Mouse (Mus musculus) layer of hippocampus, adult 2 months (tissue): ENCODE data around the gene Alox15. TPM values are rescaled to one million over a fixed set of nuclear protein-coding genes. Genes with fewer than 3 reads are reported as not detected.

Experiments
- DNase-seq, 2 experiments: peaks; one replicate each; pipeline ENCODE4 v3.0.0; 2022; ENCODE audit warnings: low spot score in 2 of 2
- H3K27ac ChIP-seq: fragments of 200-600 bp; 2 replicates; pipeline ENCODE4 v1.8.1; 2022
- H3K4me3 ChIP-seq: fragments of 200-600 bp; 2 replicates; pipeline ENCODE4 v1.8.1; 2022; ENCODE audit warnings: mild to moderate bottlenecking
- CTCF ChIP-seq: fragments of 200-600 bp; conservative IDR thresholded peaks from 2 replicates; pipeline ENCODE4 v1.8.1; 2022; ENCODE audit warnings: antibody characterized with exemption, mild to moderate bottlenecking, moderate library complexity
- total RNA-seq, 2 experiments: library from RNA; stranded (reverse); gene quantifications; 2 replicates each; pipeline ENCODE4 v1.2.3; 2021

The Alox15 gene
- total RNA-seq, 2 experiments from 2014 or later, result 0.26 TPM; not detected in 1

DNA sequence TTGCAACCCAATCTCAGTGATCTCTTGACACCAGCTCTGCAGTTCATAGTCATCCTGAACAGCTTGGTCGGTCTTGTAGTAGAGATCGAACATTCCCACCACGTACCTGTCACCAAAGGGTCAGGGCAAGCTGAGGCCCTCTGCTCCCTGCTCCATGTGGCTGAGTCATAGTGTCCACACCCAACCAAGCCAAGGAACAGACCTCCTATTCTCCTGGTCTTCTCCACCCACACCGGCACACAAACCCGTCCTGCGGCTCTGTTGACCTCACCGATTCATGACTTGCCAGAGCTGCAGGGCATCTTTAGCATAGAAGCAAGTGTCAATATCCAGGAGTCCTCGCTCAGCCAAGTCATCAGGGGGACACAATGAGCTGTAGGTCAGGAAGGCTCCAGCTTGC is 6.3 kb downstream of the Alox15 start:
- DNase-seq, result no peak
- no peak overlapping the region for H3K4me3 ChIP-seq
- H3K27ac ChIP-seq, result no peak overlapping the region
- TF ChIP-seq CTCF, result no peak

- no peak for TF ChIP-seq CTCF
- no peak overlapping the region for H3K27ac ChIP-seq
- no peak overlapping the region for H3K4me3 ChIP-seq
- DNase-seq, result no peak
Measured at GRCm38 (mm10) chr11:70345061-70345460, 6.8 kb downstream of the Alox15 start.

DNA sequence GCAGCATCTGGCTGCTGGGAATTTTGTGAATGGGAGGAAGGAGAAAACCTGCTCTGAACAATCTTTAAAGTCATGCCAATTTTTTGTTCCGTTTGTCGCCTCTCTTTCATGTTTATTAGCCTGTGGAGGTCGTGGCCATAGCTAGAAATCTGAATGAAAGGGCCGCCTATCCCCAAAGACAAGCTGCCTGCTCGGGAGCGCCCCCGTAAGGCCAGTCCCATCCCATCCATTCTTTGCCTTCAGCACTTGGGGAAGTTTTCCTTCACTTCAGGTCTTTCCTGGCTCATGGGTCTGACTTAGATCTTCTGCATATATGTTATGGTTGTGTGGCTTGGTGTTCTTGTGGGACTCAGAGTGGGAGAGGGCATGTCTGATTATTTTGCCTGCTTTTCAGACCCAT is 12.3 kb downstream of the Alox15 start:
- Histone ChIP-seq H3K27ac (no peak overlapping the region), H3K4me3 (no peak overlapping the region)
- peak; percentile 31 for TF ChIP-seq CTCF
- DNase-seq, result no peak

DNA sequence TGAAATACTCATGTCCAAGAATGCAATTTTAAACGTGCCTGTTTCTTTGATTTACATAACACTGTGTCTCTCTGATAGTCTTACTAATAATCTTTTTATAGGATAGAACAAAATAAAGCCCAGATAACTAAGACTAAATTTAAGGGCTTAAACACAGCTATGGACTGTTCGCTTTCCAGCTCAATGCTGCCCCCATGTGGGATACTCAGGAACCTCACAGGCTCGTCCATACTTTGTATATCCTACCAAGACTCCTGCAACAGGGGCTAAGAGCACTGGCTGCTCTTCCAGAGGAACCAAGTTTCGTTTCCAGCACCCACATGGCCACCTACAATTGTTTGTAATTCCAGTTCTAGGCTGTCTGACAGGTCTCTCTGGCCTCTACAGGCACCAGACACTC is 17.4 kb downstream of the Alox15 start:
- TF ChIP-seq CTCF, result peak; percentile 85
- Histone ChIP-seq H3K4me3 (no peak overlapping the region), H3K27ac (no peak overlapping the region)
- peak; percentile 10 to 70 for DNase-seq

- no peak overlapping the region for H3K27ac ChIP-seq
- no peak for TF ChIP-seq CTCF
Measured at GRCm38 (mm10) chr11:70324726-70325125, 27.1 kb downstream of the Alox15 start.

DNA sequence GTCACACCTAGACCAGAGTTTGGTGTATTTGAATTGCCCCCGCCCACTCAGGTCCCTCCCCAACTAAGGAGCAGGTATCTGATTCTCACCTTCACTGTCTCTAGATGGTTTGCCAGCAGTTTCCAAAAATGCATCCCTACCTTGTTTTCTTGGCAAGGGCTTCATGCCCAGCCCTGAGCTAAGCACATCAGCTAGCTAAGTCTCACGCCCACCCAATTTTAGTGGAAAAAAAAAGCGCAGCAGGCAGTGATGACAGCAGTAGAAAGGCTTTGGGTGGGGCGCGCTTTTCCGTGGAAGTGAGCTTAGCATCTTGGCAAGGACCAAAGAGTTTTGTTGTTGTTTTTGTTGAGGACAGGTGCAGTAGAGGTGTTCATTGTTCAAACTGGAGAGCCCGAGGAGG is 29.3 kb downstream of the Alox15 start, which contains the start of gene Alox12e:
Gene Alox12e, minus strand, starts transcription at position 101 of the 400 bp plus-strand sequence.
- H3K4me3 ChIP-seq, result no peak within 1 kb of the TSS
- TF ChIP-seq CTCF, result no peak
- H3K27ac ChIP-seq, result no peak within 1 kb of the TSS
- no peak for DNase-seq

More at GRCm38 (mm10) chr11:70324726-70325125, 27.1 kb downstream of the Alox15 start:
- no peak overlapping the region for H3K4me3 ChIP-seq
- DNase-seq, result no peak

GRCm38 (mm10) chr11:70321664-70322063 is 30.2 kb downstream of the Alox15 start:
- TF ChIP-seq CTCF, result peak; percentile 83
- DNase-seq, result peak in 1 of 2 experiments; percentile 33
- Histone ChIP-seq H3K27ac (no peak overlapping the region), H3K4me3 (no peak overlapping the region)

GRCm38 (mm10) chr11:70319614-70320013 is 32.2 kb downstream of the Alox15 start:
- DNase-seq, result no peak
- H3K4me3 ChIP-seq, result no peak overlapping the region
- no peak overlapping the region for H3K27ac ChIP-seq
- TF ChIP-seq CTCF, result no peak

GRCm38 (mm10) chr11:70313833-70314232 is 38.0 kb downstream of the Alox15 start:
- DNase-seq, result no peak
- no peak overlapping the region for H3K27ac ChIP-seq
- peak; percentile 81 for TF ChIP-seq CTCF
- H3K4me3 ChIP-seq, result no peak overlapping the region

- Histone ChIP-seq H3K4me3 (no peak overlapping the region), H3K27ac (no peak overlapping the region)
- peak; percentile 85 for TF ChIP-seq CTCF
- DNase-seq, result peak; percentile 20 to 58
Measured at GRCm38 (mm10) chr11:70309341-70309740, 42.5 kb downstream of the Alox15 start.

GRCm38 (mm10) chr11:70308296-70308695 is 43.5 kb downstream of the Alox15 start:
- Histone ChIP-seq H3K27ac (no peak overlapping the region), H3K4me3 (no peak overlapping the region)
- TF ChIP-seq CTCF, result peak; percentile 54
- DNase-seq, result no peak

DNA sequence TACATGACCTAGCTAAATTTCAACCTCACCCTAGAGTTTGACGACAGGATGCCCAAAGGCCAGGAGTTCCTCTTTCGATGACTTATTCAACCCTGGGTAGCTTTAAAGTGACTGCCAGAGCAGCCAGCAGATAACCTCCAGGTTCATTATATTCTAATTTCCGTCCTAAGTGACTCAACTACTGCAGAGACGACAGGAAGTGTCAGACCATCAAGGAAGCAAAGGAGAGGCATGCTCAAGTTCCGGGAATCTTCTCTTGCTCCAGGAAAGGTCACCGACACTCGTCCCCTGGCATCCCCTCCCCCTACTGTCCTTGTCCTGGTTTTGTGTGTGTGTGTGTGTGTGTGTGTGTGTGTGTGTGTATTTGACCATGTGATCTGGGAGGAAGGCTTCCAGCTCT is 45.7 kb downstream of the Alox15 start:
- no peak for DNase-seq
- TF ChIP-seq CTCF, result no peak
- H3K27ac ChIP-seq, result no peak overlapping the region
- H3K4me3 ChIP-seq, result no peak overlapping the region

DNA sequence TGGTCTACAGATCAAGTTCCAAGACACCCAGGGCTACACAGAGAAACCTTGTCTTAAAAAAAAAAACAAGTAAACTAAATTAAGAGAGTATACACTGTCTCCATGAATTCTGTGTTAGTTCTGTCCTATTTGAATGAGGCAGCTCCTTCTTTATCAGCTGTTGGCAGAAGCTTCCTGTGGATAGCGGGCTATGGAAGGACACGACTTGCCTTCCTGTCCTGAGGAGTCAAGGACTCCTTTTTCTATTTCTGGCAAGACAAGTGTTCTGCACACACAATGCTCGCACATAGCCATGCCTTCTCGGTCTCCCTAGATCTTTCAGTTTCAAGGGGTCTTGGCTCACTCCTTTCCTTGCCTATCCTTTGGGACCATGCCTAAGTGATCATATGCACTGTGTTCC is 49.5 kb downstream of the Alox15 start:
- no peak for DNase-seq
- no peak for TF ChIP-seq CTCF
- Histone ChIP-seq H3K27ac (no peak overlapping the region), H3K4me3 (no peak overlapping the region)

DNA sequence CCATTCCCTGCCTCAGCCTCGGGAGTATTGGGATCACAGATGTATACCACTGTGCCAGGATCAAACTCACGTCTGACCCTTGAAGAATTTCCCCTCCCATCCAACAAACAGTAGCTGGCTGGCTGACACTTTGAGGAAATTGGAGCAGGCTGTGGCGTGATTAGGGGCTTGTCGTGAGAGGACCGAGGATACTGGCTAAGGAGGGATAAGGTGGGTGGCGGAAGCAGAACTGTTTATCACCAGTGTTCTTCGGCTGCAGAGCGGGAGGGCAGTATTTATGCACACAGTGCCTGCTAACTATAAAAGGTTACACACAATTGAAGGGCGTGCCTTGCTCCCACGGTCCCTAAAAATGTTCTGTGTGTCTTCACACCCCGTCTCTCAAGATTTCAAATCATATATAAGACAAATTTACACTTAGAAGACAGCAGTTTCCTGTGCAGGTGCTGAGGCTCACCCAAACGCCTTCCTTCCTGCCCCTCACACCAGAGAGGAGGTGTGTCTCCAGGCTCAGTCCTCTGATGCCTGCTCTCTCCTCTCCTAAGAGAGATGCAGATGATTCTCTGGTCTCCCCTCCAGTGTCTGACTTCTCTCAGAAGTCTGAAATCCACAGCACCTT is 53.9 kb downstream of the Alox15 start:
- TF ChIP-seq CTCF, result no peak
- Histone ChIP-seq H3K27ac (no peak overlapping the region), H3K4me3 (no peak overlapping the region)
- no peak for DNase-seq
